Mouse (Mus musculus): ENCODE data around the gene Dpy19l3.

Gene Dpy19l3

GRCm38 (mm10) chr7:35747397-35747964 is 6.8 kb downstream of the Dpy19l3 start:
- no peak for DNase-seq

DNA sequence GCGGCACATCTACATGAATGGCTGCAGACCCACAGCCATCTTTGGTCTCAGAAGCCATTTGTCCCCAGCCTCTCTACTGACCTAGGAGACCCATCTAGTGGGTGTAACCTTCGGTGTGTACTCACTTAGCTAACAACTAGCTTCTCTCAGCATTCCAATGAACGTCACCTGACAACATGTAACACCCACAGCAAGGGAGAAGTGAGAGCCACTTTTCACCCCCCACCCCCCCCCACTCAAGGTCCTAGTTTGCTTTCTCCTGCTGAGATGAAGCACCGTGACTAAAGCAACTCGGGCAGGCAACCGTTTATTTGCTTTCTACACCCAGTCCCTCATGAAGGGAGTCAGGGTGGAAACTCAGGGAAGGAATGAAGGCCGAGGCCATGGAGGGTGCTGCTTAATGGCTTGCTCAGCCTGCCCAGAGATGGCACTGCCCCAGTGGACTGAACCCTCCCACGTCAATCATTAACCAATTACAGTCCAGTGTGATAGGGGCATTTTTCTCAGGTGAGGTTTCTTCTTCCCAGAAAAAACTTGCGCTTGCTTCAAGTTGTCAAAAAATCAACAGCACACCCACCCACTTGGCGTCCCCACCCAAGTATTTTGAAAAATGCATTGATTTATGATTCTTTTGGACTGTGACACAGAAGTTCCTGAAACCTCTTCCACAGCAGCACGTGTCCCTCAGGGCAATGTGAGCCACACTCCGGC is 7.4 kb downstream of the Dpy19l3 start:
- DNase-seq = no peak

- DNase-seq = no peak
Observed at GRCm38 (mm10) chr7:35745281-35745702, 9.0 kb downstream of the Dpy19l3 start.

DNA sequence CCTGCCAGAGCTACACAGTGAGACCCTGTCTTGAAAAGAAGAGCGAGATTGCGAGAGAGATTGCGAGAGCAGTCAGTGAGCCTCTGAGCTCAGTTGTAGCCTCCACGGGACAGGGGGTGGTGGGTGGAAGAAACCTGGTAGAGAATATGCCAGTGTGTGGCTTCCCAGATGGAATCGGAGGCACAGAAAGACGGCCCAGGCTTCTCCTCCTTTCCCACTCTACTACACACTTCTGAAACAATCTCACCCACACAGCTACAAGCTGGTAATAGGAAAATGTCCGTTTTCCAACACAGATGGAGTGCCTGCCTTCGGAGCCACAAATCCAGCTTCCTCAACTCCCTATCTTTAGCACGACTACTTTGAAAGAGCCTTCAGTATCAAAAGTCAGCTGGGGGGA is 9.5 kb downstream of the Dpy19l3 start:
- no peak for DNase-seq

DNA sequence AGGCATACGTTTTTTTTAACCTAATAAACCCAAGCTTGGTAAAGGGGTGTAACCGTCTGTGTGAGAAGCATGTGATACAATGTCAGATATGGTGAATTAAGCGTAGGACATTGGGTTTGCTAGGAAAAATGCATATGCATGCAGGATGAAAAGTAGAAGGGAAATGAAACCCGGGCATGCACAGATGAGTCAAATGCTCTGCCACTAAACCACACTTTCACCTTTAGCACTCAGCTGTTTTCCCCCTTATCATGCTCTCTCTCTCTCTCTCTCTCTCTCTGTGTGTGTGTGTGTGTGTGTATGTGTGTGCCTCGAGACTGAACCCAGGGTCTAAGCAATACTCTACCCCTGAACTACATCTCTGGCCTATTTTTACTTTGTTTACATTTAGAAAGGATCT is 11.9 kb downstream of the Dpy19l3 start:
- DNase-seq = no peak

GRCm38 (mm10) chr7:35741858-35742257 is 12.4 kb downstream of the Dpy19l3 start:
- no peak for DNase-seq

GRCm38 (mm10) chr7:35740489-35741230 is 13.6 kb downstream of the Dpy19l3 start:
- DNase-seq = peak; percentile 83

DNA sequence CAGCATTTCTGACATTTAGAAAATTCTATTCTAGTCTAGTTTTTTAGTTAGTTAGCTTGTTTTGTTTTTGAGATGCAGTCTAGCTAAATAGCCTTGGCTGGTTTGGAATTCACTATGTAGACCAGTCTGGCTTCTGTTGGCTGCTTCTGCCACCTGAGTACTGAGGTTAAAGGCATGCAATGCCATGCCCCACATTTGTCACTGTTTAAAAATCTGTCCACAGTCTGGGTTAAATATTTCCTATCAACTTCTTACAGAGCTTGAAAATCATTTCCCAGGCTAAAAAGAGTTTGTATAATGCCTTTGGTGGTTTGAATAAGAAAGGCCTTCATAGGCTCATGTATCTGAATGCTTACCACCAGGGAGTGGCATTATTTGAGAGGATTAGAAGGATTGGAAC is 15.4 kb downstream of the Dpy19l3 start:
- DNase-seq = no peak

GRCm38 (mm10) chr7:35733313-35734050 is 20.8 kb downstream of the Dpy19l3 start:
- DNase-seq = no peak

GRCm38 (mm10) chr7:35732585-35733059 is 21.6 kb downstream of the Dpy19l3 start:
- DNase-seq = no peak

- peak; percentile 67 for DNase-seq
Observed at GRCm38 (mm10) chr7:35729621-35730031, 24.6 kb downstream of the Dpy19l3 start.

DNA sequence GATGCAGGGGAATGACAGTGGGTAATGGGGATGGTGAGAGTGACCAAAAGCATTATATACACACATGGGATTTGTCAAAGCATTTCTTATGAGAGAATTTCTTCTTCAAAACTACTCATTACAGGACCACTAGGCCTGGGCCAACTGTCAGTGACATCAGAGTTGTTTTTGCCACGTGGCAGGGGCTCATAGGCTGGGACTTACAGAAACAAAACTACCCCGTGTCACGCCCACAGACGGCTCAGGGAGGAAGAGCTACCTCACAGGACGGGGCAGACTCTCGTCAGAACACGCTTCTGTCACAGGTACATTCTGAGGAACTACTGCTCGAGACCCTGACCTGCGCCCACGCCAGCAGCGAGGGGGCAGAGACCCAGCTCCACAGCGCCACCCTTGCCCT is 25.9 kb downstream of the Dpy19l3 start:
- no peak for DNase-seq

- DNase-seq = no peak
Observed at GRCm38 (mm10) chr7:35723035-35723434, 31.2 kb downstream of the Dpy19l3 start.

GRCm38 (mm10) chr7:35718421-35719178 is 35.7 kb downstream of the Dpy19l3 start:
- peak; percentile 17 for DNase-seq

DNA sequence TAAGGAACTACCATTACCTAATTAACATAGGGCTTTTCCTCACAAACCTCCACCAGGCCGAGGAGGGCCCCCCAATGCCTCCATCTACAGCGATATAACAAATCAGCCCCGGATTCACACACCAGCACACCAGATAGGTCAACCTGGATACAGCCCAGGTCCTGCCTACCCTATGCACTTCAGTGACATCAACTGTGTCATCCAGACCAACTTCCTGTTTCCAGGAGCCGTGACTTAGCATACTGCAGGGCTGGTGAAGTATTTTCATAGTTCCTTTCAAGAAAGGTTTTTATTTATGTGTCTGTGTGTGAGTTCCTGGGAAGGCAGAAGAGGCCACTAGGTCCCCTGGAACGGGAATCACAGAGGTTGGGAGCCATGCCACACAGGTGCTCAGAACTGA is 43.9 kb downstream of the Dpy19l3 start:
- no peak for DNase-seq

DNA sequence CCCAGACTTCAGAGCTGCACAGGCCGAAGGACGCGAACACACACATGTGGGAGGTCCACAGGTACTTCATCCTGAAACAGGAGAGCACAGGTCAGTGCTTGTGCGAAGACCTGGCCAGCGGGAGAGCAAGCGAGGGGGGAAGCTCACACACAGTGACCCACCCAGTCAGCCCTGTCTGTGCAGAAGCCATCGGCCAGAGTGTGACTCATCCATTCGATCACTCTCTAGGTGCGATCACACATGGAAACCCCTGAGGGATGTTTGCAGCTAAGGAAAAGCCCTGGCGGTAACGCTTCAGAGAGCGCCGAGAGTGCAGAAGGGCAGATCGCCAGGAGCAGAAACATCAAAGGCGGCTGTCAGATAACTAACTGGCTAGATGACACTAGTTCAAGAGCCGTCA is 46.2 kb downstream of the Dpy19l3 start:
- DNase-seq = no peak

DNA sequence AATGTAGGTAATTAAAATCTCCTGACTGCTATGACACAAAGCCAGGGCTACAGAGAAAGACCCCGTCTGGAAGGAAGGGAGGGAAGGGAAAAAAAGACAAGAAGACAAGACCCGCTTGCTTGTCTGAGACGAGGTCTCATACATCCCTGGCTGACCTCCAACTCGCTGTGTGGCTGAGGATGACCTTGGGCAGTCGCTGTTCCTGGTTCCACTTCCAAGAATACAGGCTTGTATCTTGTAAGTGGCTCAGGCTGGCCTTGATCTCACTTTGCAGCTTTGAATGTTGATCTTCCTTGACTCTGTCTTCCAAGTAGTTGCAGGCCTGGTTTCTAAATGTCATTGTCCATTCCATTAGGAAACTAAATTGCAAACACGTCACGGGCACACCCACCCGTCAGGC is 55.2 kb downstream of the Dpy19l3 start:
- no peak for DNase-seq

DNA sequence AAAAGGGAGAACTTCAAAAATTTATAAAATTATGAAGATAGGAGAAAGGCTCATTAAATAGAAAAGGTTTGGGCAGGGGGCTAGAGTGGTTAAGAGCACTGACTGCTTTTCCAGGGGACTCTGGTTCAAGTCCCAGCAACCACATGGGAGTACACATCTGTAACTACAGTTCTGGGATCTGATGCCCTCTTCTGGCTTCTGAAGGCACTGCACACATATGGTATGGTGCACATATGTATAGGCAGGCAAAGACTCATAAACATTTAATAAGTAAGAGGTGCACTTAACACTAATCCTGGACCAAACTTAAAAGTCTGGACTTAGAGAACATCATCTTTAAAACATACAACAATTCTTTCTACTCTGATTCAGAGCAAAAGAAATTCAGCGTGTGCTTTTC is 56.2 kb downstream of the Dpy19l3 start:
- DNase-seq = peak; percentile 14

DNA sequence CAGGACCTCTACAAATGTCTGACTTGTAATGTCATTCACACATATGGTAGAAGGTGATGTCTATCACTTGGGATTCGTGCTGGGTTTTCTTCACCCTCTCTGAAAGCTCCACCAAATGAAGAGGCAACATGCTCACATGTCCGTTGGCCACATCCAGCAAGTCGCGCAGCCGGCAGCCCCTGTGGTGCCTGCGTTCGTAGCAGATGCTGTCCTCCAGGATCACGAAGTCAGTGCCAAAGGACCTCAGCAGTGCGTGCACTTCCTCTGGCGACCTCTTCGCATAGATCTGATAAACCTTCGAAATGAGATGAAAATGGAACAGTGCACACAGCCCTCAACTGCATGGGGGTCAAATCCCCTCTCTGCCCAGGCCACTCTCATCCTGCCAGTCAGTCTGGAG is 61.6 kb downstream of the Dpy19l3 start:
- no peak for DNase-seq

DNA sequence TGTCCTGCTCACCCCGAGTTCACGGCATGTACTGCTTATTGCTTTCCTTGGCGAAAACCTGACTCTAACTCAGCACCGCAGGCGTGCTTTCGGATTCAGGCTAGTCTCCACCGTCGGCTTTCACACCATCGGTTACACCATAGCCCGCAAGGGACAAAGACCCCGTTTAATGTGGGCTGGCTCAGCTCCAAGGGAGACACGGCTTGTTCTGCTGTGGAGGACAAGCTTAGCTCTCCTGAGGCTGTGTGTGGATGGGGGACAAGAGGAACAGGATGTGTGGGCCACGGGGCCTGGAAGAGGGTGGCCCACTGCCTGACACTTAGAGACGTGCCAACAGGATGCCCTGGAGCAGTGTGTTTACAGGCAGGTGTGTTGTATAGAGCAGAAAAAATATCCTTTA is 62.1 kb downstream of the Dpy19l3 start:
- DNase-seq = no peak

DNA sequence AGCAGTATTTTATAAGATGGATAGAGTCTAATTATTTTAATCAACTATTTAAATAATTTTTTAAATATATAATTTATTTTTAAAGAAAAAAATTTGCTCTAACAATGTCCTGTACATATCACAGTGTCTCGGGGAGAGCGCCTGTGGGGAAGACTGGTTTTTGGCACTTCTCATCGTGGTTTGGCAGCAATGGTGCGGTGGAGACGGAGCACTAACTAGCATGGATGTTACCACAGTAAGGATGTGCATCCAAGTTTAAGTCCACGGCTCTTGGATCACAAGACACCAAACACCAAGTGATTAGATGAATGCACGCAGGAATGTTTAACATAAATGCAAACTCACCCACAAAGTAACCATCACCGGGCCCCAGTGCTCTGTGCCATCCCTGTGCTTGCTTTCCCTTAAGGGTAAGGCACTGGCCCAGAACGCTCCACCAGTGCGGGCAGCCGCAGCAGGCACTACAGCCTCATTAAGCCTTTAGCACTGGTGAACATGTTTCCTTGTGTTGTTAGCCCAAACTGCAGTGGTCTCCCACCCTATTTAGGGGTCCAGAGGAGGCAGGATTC is 65.4 kb downstream of the Dpy19l3 start:
- no peak for DNase-seq

DNA sequence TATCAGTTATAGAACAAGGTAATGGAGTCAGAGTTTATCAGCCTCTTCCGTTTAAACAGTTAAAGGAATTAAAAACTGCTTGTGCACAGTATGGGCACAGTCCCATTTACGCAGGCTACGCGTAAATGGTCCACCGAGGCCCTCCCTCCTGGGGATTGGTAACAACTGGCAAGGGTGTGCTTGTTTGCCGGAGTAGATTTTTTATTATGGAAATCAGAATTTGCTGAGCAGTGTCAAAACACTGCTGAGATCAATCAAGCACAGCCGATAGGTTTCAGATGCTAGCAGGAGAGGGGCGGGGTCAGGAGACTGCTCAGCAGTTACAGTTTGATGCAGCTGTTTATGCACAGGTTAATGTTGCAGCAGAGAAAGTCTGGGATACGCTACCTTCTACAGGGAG is 66.0 kb downstream of the Dpy19l3 start:
- DNase-seq = no peak
